Mouse (Mus musculus) stomach, postnatal 0 days (tissue): ENCODE measurements around the gene Serpina3g.

ENCODE experiments used
- CTCF ChIP-seq: IDR thresholded peaks from 2 replicates; pipeline ENCODE4 v1.5.1; 2016; ENCODE audit warnings: antibody characterized with exemption, low read depth, mild to moderate bottlenecking, moderate library complexity
- EP300 ChIP-seq: optimal IDR thresholded peaks from 2 replicates; pipeline ENCODE3; 2016; ENCODE audit warnings: antibody characterized with exemption

DNA sequence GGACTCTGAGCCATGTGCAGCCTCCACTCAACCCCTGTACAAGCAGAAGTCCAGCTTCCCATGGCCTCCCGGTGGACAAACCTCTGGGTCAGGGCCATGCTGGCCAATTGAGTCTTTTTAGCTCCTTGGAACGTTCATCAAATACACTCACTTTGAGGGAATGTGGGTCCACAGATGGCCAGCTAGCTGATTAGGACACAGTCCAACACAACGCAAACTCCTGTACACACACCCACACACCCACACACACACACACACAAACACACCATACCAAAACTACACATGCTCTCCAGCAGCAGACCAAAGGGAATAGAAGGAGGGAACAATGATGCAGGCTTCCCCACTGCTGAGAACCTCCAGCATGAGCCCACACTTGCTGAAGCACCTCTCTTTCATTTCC lies 9.6 kb downstream of the Serpina3g start:
- TF ChIP-seq CTCF (no peak), EP300 (no peak)
